Mouse (Mus musculus) cortical plate, adult 2 months (tissue): ENCODE results near the gene Rnf152.

ENCODE experiments used
- CTCF ChIP-seq: fragments of 200-500 bp; IDR thresholded peaks from 2 replicates; pipeline ENCODE4 v1.5.1; 2011; ENCODE audit warnings: mild to moderate bottlenecking, control low read depth, low read length; ENCODE audit not compliant: insufficient read depth; ENCODE audit errors: extremely low read depth
- POLR2A ChIP-seq: fragments of 200-500 bp; IDR thresholded peaks from 2 replicates; pipeline ENCODE4 v1.6.1; 2011; ENCODE audit warnings: mild to moderate bottlenecking, low read length, control low read depth; ENCODE audit not compliant: insufficient read depth; ENCODE audit errors: extremely low read depth

- no peak for TF ChIP-seq POLR2A
- TF ChIP-seq CTCF: no peak
Observed at GRCm38 (mm10) chr1:105312601-105312901, 44.0 kb downstream of the Rnf152 start.
